Mouse (Mus musculus) limb, embryonic 12.5 days (tissue): ENCODE data around the gene Ndufv1. TPM values are rescaled to one million over a fixed set of nuclear protein-coding genes. Genes with fewer than 3 reads are reported as not detected.
"Not testable (repeated sequence)": the region's sequence is repeated elsewhere in the genome, so short reads cannot be mapped to it uniquely, and the experiment has no call there.

Experiments used
- ATAC-seq: fragments of 200-750 bp; cut with Nextera tagmentation; 2 replicates; pipeline ENCODE4 v1.8.0; 2017; ENCODE audit warnings: low read depth, moderate TSS enrichment; ENCODE audit not compliant: insufficient number of reproducible peaks, insufficient read depth, low FRiP score, low TSS enrichment
- H3K27ac ChIP-seq: fragments of 300-500 bp; sonication (generic); 2 replicates; pipeline ENCODE4 v1.5.1; 2016; ENCODE audit warnings: mild to moderate bottlenecking, moderate library complexity
- H3K27me3 ChIP-seq: fragments of 300-500 bp; sonication (generic); 2 replicates; pipeline ENCODE4 v1.6.1; 2016; ENCODE audit warnings: mild to moderate bottlenecking, moderate library complexity
- H3K36me3 ChIP-seq: fragments of 300-500 bp; sonication (generic); 2 replicates; pipeline ENCODE4 v1.6.1; 2016; ENCODE audit warnings: mild to moderate bottlenecking, moderate library complexity
- H3K4me1 ChIP-seq: fragments of 300-500 bp; sonication (generic); replicated peaks from 2 replicates; pipeline ENCODE4 v1.6.1; 2016
- H3K4me2 ChIP-seq: fragments of 300-500 bp; sonication (generic); 2 replicates; pipeline ENCODE4 v1.6.1; 2016; ENCODE audit warnings: mild to moderate bottlenecking, moderate library complexity
- H3K4me3 ChIP-seq: fragments of 300-500 bp; sonication (generic); replicated peaks from 2 replicates; pipeline ENCODE4 v1.5.1; 2016; ENCODE audit warnings: mild to moderate bottlenecking
- H3K9ac ChIP-seq: fragments of 300-500 bp; sonication (generic); replicated peaks from 2 replicates; pipeline ENCODE4 v1.6.1; 2016; ENCODE audit warnings: mild to moderate bottlenecking, moderate library complexity
- H3K9me3 ChIP-seq: fragments of 300-500 bp; sonication (generic); 2 replicates; pipeline ENCODE4 v1.6.1; 2016; ENCODE audit warnings: mild to moderate bottlenecking, moderate library complexity
- WGBS: fragments of 180-500 bp; shearing (Covaris S2); methylation state at CpG from one replicate; pipeline ENCODE4 v1.1.7; 2016; 5-methylcytosine and 5-hydroxymethylcytosine counted together
- polyA plus RNA-seq: library from polyadenylated mRNA; unstranded; fragments of >200 nt; fragmentation: Nextera tagmentation; extraction: Ambion mirVana; gene quantifications from 2 replicates; pipeline ENCODE4 v1.2.1, GENCODE M21; 2016

Ndufv1 gene
- polyA plus RNA-seq, 1 experiment from 2014 or later: 180 TPM

- no peak within 1 kb of the TSS for H3K4me3 ChIP-seq
- no peaks in the 10 kb centered on the region for H3K9me3 ChIP-seq
- H3K9ac ChIP-seq: no peak within 1 kb of the TSS
- H3K4me1 ChIP-seq: 0 out of 2 replicates have a peak, but pooled peaks cover 14% of the 10 kb centered on the region
- 23% methylated on average over 9 of the region's 9 CpGs for WGBS
- H3K27me3 ChIP-seq: 0 out of 2 replicates have a peak, but pooled peaks cover 3% of the 10 kb centered on the region
- ATAC-seq: no peak
- no peak within 1 kb of the TSS for H3K27ac ChIP-seq
- no peak within 1 kb of the TSS for H3K4me2 ChIP-seq
- H3K36me3 ChIP-seq: no peaks in the 10 kb centered on the region
Measured at GRCm38 (mm10) chr19:3972229-3972628, 40.4 kb downstream of the Ndufv1 start, which contains the start of gene Aldh3b2. Aldh3b2 (plus strand) TSS chr19:3972328.

- Histone ChIP-seq H3K9ac (no peak overlapping the region), H3K9me3 (no peaks in the 10 kb centered on the region), H3K4me1 (0 out of 2 replicates have a peak, but pooled peaks cover 8% of the 10 kb centered on the region), H3K36me3 (no peaks in the 10 kb centered on the region), H3K27ac (no peak overlapping the region), H3K4me2 (no peak overlapping the region), H3K4me3 (no peak overlapping the region), H3K27me3 (0 out of 2 replicates have a peak, but pooled peaks cover 3% of the 10 kb centered on the region)
- 51% methylated on average over 3 of the region's 3 CpGs for WGBS
- no peak for ATAC-seq
Measured at GRCm38 (mm10) chr19:3967258-3967657, 45.3 kb downstream of the Ndufv1 start.

GRCm38 (mm10) chr19:3966330-3967075 lies 46.1 kb downstream of the Ndufv1 start:
- Histone ChIP-seq H3K9me3 (no peaks in the 10 kb centered on the region), H3K27me3 (0 out of 2 replicates have a peak, but pooled peaks cover 3% of the 10 kb centered on the region), H3K4me1 (0 out of 2 replicates have a peak, but pooled peaks cover 7% of the 10 kb centered on the region), H3K36me3 (no peaks in the 10 kb centered on the region), H3K9ac (no peak overlapping the region), H3K27ac (no peak overlapping the region), H3K4me3 (no peak overlapping the region), H3K4me2 (no peak overlapping the region)
- no peak for ATAC-seq
- 70% methylated on average over 11 of the region's 11 CpGs for WGBS

- no peak overlapping the region for H3K4me2 ChIP-seq
- WGBS: 75% methylated on average over 4 of the region's 4 CpGs
- ATAC-seq: no peak
Measured at GRCm38 (mm10) chr19:3964030-3964429, 48.6 kb downstream of the Ndufv1 start.

GRCm38 (mm10) chr19:3962469-3962868 lies 50.1 kb downstream of the Ndufv1 start:
- Histone ChIP-seq H3K36me3 (no peaks in the 10 kb centered on the region), H3K9me3 (no peaks in the 10 kb centered on the region), H3K4me1 (no peaks in the 10 kb centered on the region), H3K4me3 (no peak overlapping the region), H3K9ac (no peak overlapping the region), H3K27me3 (no peaks in the 10 kb centered on the region), H3K27ac (no peak overlapping the region), H3K4me2 (no peak overlapping the region)
- ATAC-seq: no peak
- 25% methylated on average over 2 of the region's 2 CpGs for WGBS

More at GRCm38 (mm10) chr19:3964030-3964429, 48.6 kb downstream of the Ndufv1 start:
- H3K9me3 ChIP-seq: no peaks in the 10 kb centered on the region
- no peak overlapping the region for H3K9ac ChIP-seq
- H3K36me3 ChIP-seq: no peaks in the 10 kb centered on the region
- H3K27me3 ChIP-seq: no peaks in the 10 kb centered on the region
- 0 out of 2 replicates have a peak, but pooled peaks cover 3% of the 10 kb centered on the region for H3K4me1 ChIP-seq
- no peak overlapping the region for H3K4me3 ChIP-seq
- H3K27ac ChIP-seq: no peak overlapping the region

GRCm38 (mm10) chr19:3961805-3962204 lies 50.8 kb downstream of the Ndufv1 start:
- not testable (repeated sequence) for H3K9ac ChIP-seq, H3K27ac ChIP-seq, H3K4me1 ChIP-seq, H3K9me3 ChIP-seq, H3K27me3 ChIP-seq, ATAC-seq, H3K36me3 ChIP-seq, H3K4me2 ChIP-seq, H3K4me3 ChIP-seq
- 86% methylated on average over 6 of the region's 6 CpGs for WGBS

- Histone ChIP-seq H3K27ac (no peak overlapping the region), H3K4me3 (no peak overlapping the region), H3K4me1 (no peaks in the 10 kb centered on the region), H3K36me3 (no peaks in the 10 kb centered on the region), H3K27me3 (no peaks in the 10 kb centered on the region), H3K9me3 (no peaks in the 10 kb centered on the region), H3K9ac (no peak overlapping the region), H3K4me2 (no peak overlapping the region)
- 82% methylated on average over 5 of the region's 5 CpGs for whole genome bisulfite sequencing
- ATAC-seq: no peak
Measured at GRCm38 (mm10) chr19:3960211-3960610, 52.4 kb downstream of the Ndufv1 start.

GRCm38 (mm10) chr19:3959030-3959429 lies 53.6 kb downstream of the Ndufv1 start:
- H3K36me3 ChIP-seq: no peaks in the 10 kb centered on the region
- H3K4me2 ChIP-seq: no peak overlapping the region
- H3K9me3 ChIP-seq: no peaks in the 10 kb centered on the region
- H3K27ac ChIP-seq: no peak overlapping the region
- ATAC-seq: no peak
- H3K4me3 ChIP-seq: no peak overlapping the region
- no peaks in the 10 kb centered on the region for H3K4me1 ChIP-seq
- no peaks in the 10 kb centered on the region for H3K27me3 ChIP-seq
- no peak overlapping the region for H3K9ac ChIP-seq

GRCm38 (mm10) chr19:3958470-3958869 lies 54.1 kb downstream of the Ndufv1 start, which contains the start of gene Aldh3b3:
Aldh3b3 (plus strand) TSS chr19:3958645.
- no peaks in the 10 kb centered on the region for H3K27me3 ChIP-seq
- no peak for ATAC-seq
- no peak within 1 kb of the TSS for H3K4me3 ChIP-seq
- WGBS: 70% methylated on average over 4 of the region's 4 CpGs
- H3K9me3 ChIP-seq: no peaks in the 10 kb centered on the region
- no peak within 1 kb of the TSS for H3K27ac ChIP-seq
- H3K4me2 ChIP-seq: no peak within 1 kb of the TSS
- no peaks in the 10 kb centered on the region for H3K36me3 ChIP-seq
- H3K4me1 ChIP-seq: no peaks in the 10 kb centered on the region
- no peak within 1 kb of the TSS for H3K9ac ChIP-seq

Other genes with a start within 250 kb of the Ndufv1 start
- 38.3 and 44.2 TPM in 2 replicates for gene Kmt5b, start 245.4 kb downstream of the Ndufv1 start, polyA plus RNA-seq
- 55.7 and 62.8 TPM in 2 replicates for gene Chka, start 161.0 kb downstream of the Ndufv1 start, polyA plus RNA-seq
- 41.3 and 47.0 TPM in 2 replicates for gene Tcirg1, start 105.7 kb downstream of the Ndufv1 start, polyA plus RNA-seq
- 242 and 257 TPM in 2 replicates for gene Ndufs8, start 100.0 kb downstream of the Ndufv1 start, polyA plus RNA-seq
- 0.60 and 0.65 TPM in 2 replicates for gene Aldh3b1, start 83.0 kb downstream of the Ndufv1 start, polyA plus RNA-seq
- gene Unc93b1, start 77.6 kb downstream of the Ndufv1 start, polyA plus RNA-seq: 11.7 and 12.1 TPM in 2 replicates
- not detected in 2 replicates for gene Aldh3b3, start 54.2 kb downstream of the Ndufv1 start, polyA plus RNA-seq
- 2.7 and 3.6 TPM in 2 replicates for gene Aldh3b2, start 40.5 kb downstream of the Ndufv1 start, polyA plus RNA-seq
- gene Acy3, start 26.2 kb downstream of the Ndufv1 start, polyA plus RNA-seq: 3.6 and 3.7 TPM in 2 replicates
- gene Tbx10, start 20.1 kb downstream of the Ndufv1 start, polyA plus RNA-seq: not detected in 2 replicates
- 30.8 and 31.5 TPM in 2 replicates for gene Nudt8, start 12.2 kb downstream of the Ndufv1 start, polyA plus RNA-seq
- gene Gm49405, start 12.2 kb downstream of the Ndufv1 start, polyA plus RNA-seq: 4.6 and 5.5 TPM in 2 replicates
- gene Doc2g, start 9.5 kb downstream of the Ndufv1 start, polyA plus RNA-seq: 6.8 and 7.6 TPM in 2 replicates
- gene Gstp1, start 25.2 kb upstream of the Ndufv1 start, polyA plus RNA-seq: 476 and 504 TPM in 2 replicates
- 1.8 and 10.6 TPM in 2 replicates for gene Gstp2, start 33.2 kb upstream of the Ndufv1 start, polyA plus RNA-seq
- not detected in 2 replicates for gene Gstp3, start 46.8 kb upstream of the Ndufv1 start, polyA plus RNA-seq
- not detected in 2 replicates for gene Cabp2, start 68.8 kb upstream of the Ndufv1 start, polyA plus RNA-seq
- 66.9 and 67.1 TPM in 2 replicates for gene Cdk2ap2, start 84.4 kb upstream of the Ndufv1 start, polyA plus RNA-seq
- 11.6 and 13.0 TPM in 2 replicates for gene Pitpnm1, start 87.2 kb upstream of the Ndufv1 start, polyA plus RNA-seq
- 86.5 and 87.5 TPM in 2 replicates for gene Aip, start 113.1 kb upstream of the Ndufv1 start, polyA plus RNA-seq
- not detected in 2 replicates for gene Gpr152, start 127.0 kb upstream of the Ndufv1 start, polyA plus RNA-seq
- 0.12 and 0.14 TPM in 2 replicates for gene Cabp4, start 131.2 kb upstream of the Ndufv1 start, polyA plus RNA-seq
- 125 and 131 TPM in 2 replicates for gene Coro1b, start 135.8 kb upstream of the Ndufv1 start, polyA plus RNA-seq
- gene Ptprcap, start 140.8 kb upstream of the Ndufv1 start, polyA plus RNA-seq: 1.3 and 1.4 TPM in 2 replicates
- gene Rps6kb2, start 150.5 kb upstream of the Ndufv1 start, polyA plus RNA-seq: 63.3 and 69.4 TPM in 2 replicates
- 2.3 and 3.1 TPM in 2 replicates for gene Carns1, start 162.7 kb upstream of the Ndufv1 start, polyA plus RNA-seq
- gene Tbc1d10c, start 178.5 kb upstream of the Ndufv1 start, polyA plus RNA-seq: 0.60 and 1.5 TPM in 2 replicates
- 834 and 845 TPM in 2 replicates for gene Ppp1ca, start 179.3 kb upstream of the Ndufv1 start, polyA plus RNA-seq
- 38.4 and 44.9 TPM in 2 replicates for gene Rad9a, start 188.9 kb upstream of the Ndufv1 start, polyA plus RNA-seq
- gene Clcf1, start 201.4 kb upstream of the Ndufv1 start, polyA plus RNA-seq: 8.6 and 9.1 TPM in 2 replicates
- gene AC109138.7, start 201.6 kb upstream of the Ndufv1 start, polyA plus RNA-seq: not detected in 2 replicates
- gene Pold4, start 219.1 kb upstream of the Ndufv1 start, polyA plus RNA-seq: 13.8 and 16.2 TPM in 2 replicates